Mouse (Mus musculus): ENCODE measurements around the gene Crocc2.

The Crocc2 gene

GRCm38 (mm10) chr1:93277041-93277440 lies 108.5 kb downstream of the Crocc2 start:
- no peak for DNase-seq
